Mouse (Mus musculus) cortical plate, adult 2 months (tissue): Measurements from ENCODE around the gene Idh1.

Experiments
- CTCF ChIP-seq: fragments of 200-500 bp; IDR thresholded peaks from 2 replicates; pipeline ENCODE4 v1.5.1; 2011; ENCODE audit warnings: mild to moderate bottlenecking, control low read depth, low read length; ENCODE audit not compliant: insufficient read depth; ENCODE audit errors: extremely low read depth
- POLR2A ChIP-seq: fragments of 200-500 bp; IDR thresholded peaks from 2 replicates; pipeline ENCODE4 v1.6.1; 2011; ENCODE audit warnings: mild to moderate bottlenecking, low read length, control low read depth; ENCODE audit not compliant: insufficient read depth; ENCODE audit errors: extremely low read depth

- TF ChIP-seq CTCF (no peak), POLR2A (no peak)
Measured at GRCm38 (mm10) chr1:65183994-65184393, 2.3 kb downstream of the Idh1 start.
